Mouse (Mus musculus): ENCODE data around the gene Ube4b. TPM values are rescaled to one million over a fixed set of nuclear protein-coding genes. Genes with fewer than 3 reads are reported as not detected.

Gene Ube4b
- polyA plus RNA-seq, 1 experiment from 2014 or later: 65.5 TPM

DNA sequence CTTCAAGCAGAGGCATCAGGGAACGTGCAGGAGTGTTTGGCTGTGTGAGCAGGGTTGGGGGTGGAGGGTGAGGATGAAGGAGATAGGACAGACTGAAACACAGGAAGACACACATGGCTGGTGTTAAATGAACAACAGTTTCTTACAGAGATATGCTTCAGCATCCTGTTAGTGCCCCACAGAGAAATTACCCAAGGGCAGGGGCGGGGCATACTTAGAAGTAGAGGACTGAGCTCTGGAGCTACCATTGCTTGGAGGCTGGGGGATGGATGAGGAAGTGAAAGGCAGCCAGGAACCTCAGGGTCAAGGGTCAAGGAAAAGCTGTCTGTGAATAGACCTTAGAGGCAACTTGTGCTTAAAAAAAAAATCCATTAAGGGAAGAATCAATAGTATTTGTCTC, 85.9 kb downstream of the Ube4b start:
- Histone ChIP-seq H3K36me3 (replicated peaks) (peaks cover 99% of the 10 kb centered on the region), H3K4me1 (peaks cover 21% of the 10 kb centered on the region), H3K9me3 (no peaks in the 10 kb centered on the region), H3K27ac (replicated peaks) (peak overlapping the region; percentile 24; the same call in 1 of the 2 replicates), H3K4me3 (no peak overlapping the region), H3K27me3 (replicated peaks; ENCODE audit: low read depth, poor library complexity, severe bottlenecking) (no peaks in the 10 kb centered on the region)
- 44% methylated on average over 2 of the region's 2 CpGs for whole genome bisulfite sequencing
- no peak for DNase-seq (ENCODE audit: low spot score)

DNA sequence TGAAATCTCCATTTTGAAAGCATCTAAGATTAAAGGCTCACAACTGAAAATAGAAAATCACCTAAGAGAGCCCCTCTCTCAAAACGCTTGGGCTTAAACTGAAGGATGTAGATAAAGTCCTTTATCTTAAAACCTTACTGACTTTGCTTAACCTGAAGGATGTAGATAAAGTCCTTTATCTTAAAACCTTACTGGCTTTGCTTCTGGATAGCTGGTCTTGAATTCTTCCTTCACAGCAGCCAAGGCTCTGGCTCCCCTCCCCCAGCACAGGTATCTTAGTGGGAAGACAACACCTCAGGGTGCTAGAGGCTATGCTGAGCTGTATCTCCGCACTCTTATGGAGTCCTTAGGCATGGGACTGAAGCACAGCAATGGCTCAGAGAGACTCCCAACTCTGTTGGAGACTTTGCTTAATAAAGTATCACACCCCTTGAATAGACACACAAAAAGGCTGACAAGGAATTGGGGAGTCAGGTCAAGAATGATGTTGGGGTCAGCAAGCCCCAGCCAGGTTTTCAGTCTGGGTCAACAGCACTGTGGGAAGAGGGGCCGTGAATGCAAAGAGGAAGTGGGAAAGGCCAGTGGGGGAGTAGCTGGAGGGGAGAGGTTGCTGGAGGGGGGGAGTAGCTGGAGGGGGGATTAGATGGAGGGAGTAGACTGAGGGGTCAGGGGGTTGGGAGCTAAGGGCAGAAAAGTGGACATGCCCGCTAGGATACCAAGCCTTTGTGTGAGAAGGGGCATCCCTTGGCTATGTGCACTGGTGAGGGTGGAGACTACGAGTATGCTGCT, 86.9 kb downstream of the Ube4b start:
- Histone ChIP-seq H3K4me3 (no peak overlapping the region), H3K27me3 (replicated peaks; ENCODE audit: low read depth, poor library complexity, severe bottlenecking) (no peaks in the 10 kb centered on the region), H3K4me1 (peaks cover 21% of the 10 kb centered on the region), H3K9me3 (no peaks in the 10 kb centered on the region), H3K36me3 (replicated peaks) (peaks cover 99% of the 10 kb centered on the region), H3K27ac (replicated peaks) (peak overlapping the region; percentile 15; the same call in 1 of the 2 replicates)
- DNase-seq (ENCODE audit: low spot score): no peak
- WGBS: 58% methylated on average over 5 of the region's 5 CpGs

DNA sequence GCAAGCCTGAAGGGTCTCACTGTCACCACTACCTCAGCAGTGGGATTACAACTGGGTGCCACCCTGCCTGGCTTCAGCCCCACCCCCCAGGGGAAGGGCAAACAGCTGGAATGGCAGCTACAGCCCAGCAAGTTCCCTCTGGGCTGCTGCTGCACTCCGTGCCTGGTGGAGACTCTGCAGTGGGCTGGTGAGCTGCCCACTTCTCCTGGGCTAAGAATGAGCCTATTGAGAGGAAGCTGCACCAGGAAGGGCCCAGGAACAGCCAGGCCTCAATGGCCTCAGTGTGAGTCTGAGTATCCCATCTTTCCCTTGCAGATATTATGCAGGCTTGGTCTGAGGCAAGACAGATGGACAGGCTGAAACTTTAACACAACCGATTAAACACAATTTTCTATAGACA, 88.4 kb downstream of the Ube4b start:
- H3K36me3 ChIP-seq (replicated peaks): peaks cover 99% of the 10 kb centered on the region
- no peak for DNase-seq (ENCODE audit: low spot score)
- WGBS: 62% methylated on average over 2 of the region's 2 CpGs
- peaks cover 21% of the 10 kb centered on the region for H3K4me1 ChIP-seq
- no peak overlapping the region for H3K4me3 ChIP-seq
- no peak overlapping the region for H3K27ac ChIP-seq (replicated peaks)
- no peaks in the 10 kb centered on the region for H3K27me3 ChIP-seq (replicated peaks; ENCODE audit: low read depth, poor library complexity, severe bottlenecking)
- no peaks in the 10 kb centered on the region for H3K9me3 ChIP-seq

DNA sequence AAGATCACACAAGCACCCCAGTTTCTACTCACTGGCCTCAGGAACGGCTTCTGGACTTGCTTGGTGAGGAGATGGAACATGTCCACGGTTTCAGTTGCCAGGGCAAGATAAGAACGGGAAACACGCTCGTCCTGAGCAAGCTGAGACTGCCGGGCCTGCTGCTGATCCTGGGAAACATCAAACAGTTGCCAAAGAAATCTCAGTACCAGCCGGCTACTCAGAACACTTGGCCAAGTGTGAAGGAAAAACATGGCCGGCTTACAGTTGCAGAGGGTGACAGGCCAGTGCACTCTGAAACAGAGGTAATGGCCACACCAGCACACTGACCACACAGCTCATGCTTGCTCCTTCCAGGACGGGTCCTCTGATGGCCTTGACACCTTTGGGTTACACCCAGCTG, 89.2 kb downstream of the Ube4b start:
- Histone ChIP-seq H3K36me3 (replicated peaks) (peaks cover 99% of the 10 kb centered on the region), H3K27me3 (replicated peaks; ENCODE audit: low read depth, poor library complexity, severe bottlenecking) (no peaks in the 10 kb centered on the region), H3K4me3 (no peak overlapping the region), H3K9me3 (no peaks in the 10 kb centered on the region), H3K4me1 (peaks cover 21% of the 10 kb centered on the region), H3K27ac (replicated peaks) (no peak overlapping the region)
- no peak for DNase-seq (ENCODE audit: low spot score)
- 91% methylated on average over 9 of the region's 9 CpGs for WGBS

DNA sequence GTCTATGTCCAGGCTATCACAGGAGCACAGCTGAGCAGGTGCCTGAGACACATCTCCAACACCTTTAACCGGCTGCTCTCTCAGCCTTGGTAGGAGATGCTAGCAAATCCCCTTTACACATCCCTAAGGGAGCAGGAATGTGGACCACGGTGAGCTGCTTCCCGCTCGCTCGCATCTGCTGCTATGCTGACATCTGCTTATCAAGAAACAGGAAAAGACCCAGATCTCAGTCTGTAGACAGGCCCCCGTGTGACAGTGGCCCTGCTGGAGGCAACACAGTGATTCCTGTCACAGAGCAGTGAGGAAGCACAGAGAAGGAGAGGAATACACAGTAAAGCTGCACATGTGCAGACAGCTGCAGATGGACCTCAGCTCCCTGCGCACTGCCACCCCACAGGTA, 90.2 kb downstream of the Ube4b start:
- 94% methylated on average over 7 of the region's 7 CpGs for WGBS
- H3K4me1 ChIP-seq: peaks cover 18% of the 10 kb centered on the region
- H3K9me3 ChIP-seq: no peaks in the 10 kb centered on the region
- H3K36me3 ChIP-seq (replicated peaks): peaks cover 99% of the 10 kb centered on the region
- no peak overlapping the region for H3K27ac ChIP-seq (replicated peaks)
- H3K4me3 ChIP-seq: no peak overlapping the region
- H3K27me3 ChIP-seq (replicated peaks; ENCODE audit: low read depth, poor library complexity, severe bottlenecking): no peaks in the 10 kb centered on the region
- no peak for DNase-seq (ENCODE audit: low spot score)

DNA sequence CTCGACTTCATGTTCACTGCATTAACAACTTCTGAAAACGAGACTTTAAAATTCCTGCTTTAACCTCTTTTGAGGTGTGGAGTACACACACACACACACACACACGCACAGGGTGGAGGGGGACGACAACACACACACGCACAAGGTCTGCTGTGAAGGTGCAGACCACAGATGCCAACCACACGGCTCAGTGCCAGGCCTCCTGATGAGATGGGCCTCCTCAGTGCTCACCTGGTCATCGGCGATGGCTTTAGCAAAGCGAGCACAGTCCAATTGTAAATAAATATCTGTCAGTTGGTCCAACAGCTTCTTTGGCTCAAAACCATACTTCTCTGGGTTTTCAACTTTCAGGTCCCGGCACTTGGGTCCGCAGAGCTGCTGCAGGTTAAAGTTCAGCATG, 91.7 kb downstream of the Ube4b start:
- 95% methylated on average over 11 of the region's 11 CpGs for WGBS
- no peak for DNase-seq (ENCODE audit: low spot score)
- Histone ChIP-seq H3K4me1 (peaks cover 4% of the 10 kb centered on the region), H3K4me3 (no peak overlapping the region), H3K27me3 (replicated peaks; ENCODE audit: low read depth, poor library complexity, severe bottlenecking) (no peaks in the 10 kb centered on the region), H3K36me3 (replicated peaks) (peaks cover 99% of the 10 kb centered on the region), H3K9me3 (no peaks in the 10 kb centered on the region), H3K27ac (replicated peaks) (no peak overlapping the region)

DNA sequence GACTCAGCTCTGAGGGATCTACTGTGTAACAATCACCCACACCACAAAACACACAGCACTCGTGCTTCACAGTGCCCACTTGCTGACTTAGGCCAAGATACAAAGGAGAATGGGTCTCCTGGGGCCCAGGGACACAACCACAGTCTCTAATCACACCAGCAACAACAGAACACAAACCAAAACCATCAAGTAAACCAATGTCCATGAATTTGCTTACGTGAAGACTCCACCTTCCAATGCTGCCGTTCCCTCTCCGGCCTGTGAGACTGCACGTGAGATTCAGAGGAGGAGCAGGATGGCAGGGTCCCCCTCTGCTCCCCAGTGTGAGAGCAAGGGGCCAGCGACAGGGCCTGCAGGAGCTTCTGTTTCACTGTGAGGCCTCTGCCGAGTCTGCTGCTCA, 93.8 kb downstream of the Ube4b start:
- no peak for DNase-seq (ENCODE audit: low spot score)
- Histone ChIP-seq H3K9me3 (no peaks in the 10 kb centered on the region), H3K36me3 (replicated peaks) (peaks cover 99% of the 10 kb centered on the region), H3K27ac (replicated peaks) (no peak overlapping the region), H3K4me3 (no peak overlapping the region), H3K27me3 (replicated peaks; ENCODE audit: low read depth, poor library complexity, severe bottlenecking) (no peaks in the 10 kb centered on the region), H3K4me1 (no peaks in the 10 kb centered on the region)
- 90% methylated on average over 7 of the region's 7 CpGs for WGBS

DNA sequence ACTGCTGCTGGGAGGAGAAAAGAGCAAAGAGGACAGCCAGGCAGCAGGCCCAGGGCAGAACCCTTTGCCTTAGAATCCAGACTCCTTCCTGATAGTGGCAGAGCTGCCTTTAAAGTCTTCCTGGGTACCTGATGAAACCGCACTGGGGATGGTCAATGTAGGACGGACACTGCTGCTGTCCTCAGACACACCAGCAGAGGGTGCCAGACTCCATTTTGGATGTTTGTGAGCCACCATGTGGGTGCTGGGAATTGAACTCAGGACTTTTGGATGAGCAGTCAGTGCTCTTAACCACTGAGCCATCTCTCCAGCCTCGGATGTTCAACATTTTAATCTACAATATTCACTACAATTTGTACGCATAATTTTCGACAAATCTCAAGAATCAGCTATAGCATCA, 96.1 kb downstream of the Ube4b start:
- 94% methylated on average over 5 of the region's 5 CpGs for WGBS
- no peak for DNase-seq (ENCODE audit: low spot score)
- H3K9me3 ChIP-seq: no peaks in the 10 kb centered on the region
- H3K36me3 ChIP-seq (replicated peaks): peaks cover 90% of the 10 kb centered on the region
- no peaks in the 10 kb centered on the region for H3K27me3 ChIP-seq (replicated peaks; ENCODE audit: low read depth, poor library complexity, severe bottlenecking)
- H3K27ac ChIP-seq (replicated peaks): no peak overlapping the region
- H3K4me3 ChIP-seq: no peak overlapping the region
- H3K4me1 ChIP-seq: no peaks in the 10 kb centered on the region

DNA sequence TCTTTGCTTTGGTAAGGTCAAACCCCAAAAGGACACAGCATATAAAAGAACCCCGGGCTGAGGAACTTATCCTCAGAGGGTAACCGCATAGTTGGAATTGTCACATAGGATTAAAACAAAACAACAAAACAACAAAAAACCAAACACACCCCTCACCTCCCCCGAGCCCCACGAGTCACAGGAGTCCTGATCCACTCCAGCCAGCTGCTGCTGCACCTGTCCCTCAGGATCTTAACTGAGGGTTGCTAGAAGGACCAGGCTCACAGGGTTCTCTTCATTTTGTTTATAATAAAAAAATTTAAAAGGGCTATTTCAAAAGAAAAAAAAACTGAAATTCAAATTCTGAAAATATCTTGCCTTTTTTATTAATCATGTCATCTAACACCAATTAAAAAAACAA, 97.8 kb downstream of the Ube4b start:
- Histone ChIP-seq H3K36me3 (replicated peaks) (peaks cover 72% of the 10 kb centered on the region), H3K9me3 (no peaks in the 10 kb centered on the region), H3K27me3 (replicated peaks; ENCODE audit: low read depth, poor library complexity, severe bottlenecking) (no peaks in the 10 kb centered on the region), H3K4me3 (no peak overlapping the region), H3K27ac (replicated peaks) (no peak overlapping the region), H3K4me1 (0 out of 2 replicates have a peak, but pooled peaks cover 2% of the 10 kb centered on the region)
- 84% methylated on average over 4 of the region's 4 CpGs for WGBS
- no peak for DNase-seq (ENCODE audit: low spot score)

DNA sequence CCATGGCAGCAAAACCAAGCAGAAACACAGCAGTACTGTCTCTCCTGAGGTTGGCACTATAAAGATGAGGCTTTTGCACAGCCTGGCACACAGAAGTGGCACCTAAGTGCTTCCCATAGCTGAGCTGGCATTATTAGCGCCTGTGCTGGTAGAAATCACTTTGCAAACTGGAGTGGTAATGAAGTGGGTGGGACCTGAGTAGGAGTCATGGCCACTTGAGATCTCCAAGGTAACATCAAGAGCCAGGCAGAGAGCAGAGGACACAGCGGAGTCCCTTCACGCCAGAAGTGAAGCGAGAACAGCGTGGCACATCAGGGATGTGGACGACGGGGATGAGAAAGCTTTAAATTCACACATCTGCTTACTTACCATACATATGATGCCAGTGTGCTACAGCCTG, 99.3 kb downstream of the Ube4b start:
- no peak overlapping the region for H3K4me3 ChIP-seq
- DNase-seq (ENCODE audit: low spot score): no peak
- no peaks in the 10 kb centered on the region for H3K9me3 ChIP-seq
- H3K36me3 ChIP-seq (replicated peaks): peaks cover 58% of the 10 kb centered on the region
- no peaks in the 10 kb centered on the region for H3K27me3 ChIP-seq (replicated peaks; ENCODE audit: low read depth, poor library complexity, severe bottlenecking)
- peaks cover 3% of the 10 kb centered on the region; the same call in 1 of the 2 replicates for H3K4me1 ChIP-seq
- 95% methylated on average over 7 of the region's 7 CpGs for WGBS
- no peak overlapping the region for H3K27ac ChIP-seq (replicated peaks)

DNA sequence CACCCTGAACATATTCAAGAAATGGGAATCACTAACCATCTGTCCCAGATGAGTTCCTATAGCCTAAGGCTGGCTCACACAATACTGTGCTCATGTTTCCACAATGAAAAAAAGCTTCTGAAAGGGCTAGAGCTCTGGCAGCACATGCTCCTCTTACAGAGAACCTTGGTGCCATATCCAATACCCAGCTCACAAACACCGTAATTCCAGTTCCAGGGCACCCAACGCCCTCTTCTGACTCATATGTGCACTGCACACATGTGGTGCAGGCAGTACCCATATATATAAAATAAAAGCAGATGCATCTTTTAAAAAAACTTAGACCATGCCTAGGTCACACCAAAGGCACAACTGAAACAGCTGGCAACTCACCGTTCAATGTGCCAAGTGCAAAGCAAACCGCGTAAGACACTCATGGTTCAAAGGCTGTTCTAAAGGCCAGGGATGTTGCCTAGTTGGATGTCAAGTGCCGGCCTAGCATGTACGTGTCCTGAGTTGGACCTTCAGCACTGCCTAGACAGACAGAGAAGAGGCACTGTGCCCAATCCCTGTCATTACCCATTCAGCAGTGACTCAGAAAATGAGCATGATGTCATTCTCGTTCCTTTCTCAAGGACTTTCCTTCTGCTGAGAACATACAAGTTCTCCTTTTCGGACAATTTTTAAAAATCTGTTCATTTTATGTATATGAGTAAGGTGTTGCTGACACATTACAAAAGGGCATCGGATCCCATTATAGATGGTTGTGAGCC, 101.0 kb downstream of the Ube4b start:
- Histone ChIP-seq H3K36me3 (replicated peaks) (peaks cover 41% of the 10 kb centered on the region), H3K4me1 (peaks cover 3% of the 10 kb centered on the region; the same call in 1 of the 2 replicates), H3K4me3 (no peak overlapping the region), H3K27ac (replicated peaks) (no peak overlapping the region), H3K9me3 (no peaks in the 10 kb centered on the region), H3K27me3 (replicated peaks; ENCODE audit: low read depth, poor library complexity, severe bottlenecking) (no peaks in the 10 kb centered on the region)
- no peak for DNase-seq (ENCODE audit: low spot score)
- 93% methylated on average over 10 of the region's 10 CpGs for WGBS

DNA sequence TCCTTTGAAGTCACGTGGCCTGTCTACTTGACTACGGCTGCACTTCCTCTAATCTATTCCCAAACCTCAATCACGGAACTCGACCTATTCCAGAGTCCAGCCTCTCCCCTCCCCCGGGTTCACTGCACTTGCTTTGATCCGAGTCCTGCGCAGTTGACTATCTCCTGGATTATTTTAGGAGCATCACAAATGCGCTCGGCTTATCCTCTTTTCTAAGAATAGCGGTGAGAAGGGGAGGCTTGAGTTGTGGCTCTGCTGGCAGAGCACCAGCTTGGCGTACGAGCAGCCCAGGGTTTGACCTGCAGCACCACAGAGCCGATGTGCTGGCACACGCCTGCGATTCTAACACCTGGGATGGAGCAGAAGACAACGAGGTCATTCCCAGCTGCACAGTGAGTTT, 102.8 kb downstream of the Ube4b start:
- Histone ChIP-seq H3K27me3 (replicated peaks; ENCODE audit: low read depth, poor library complexity, severe bottlenecking) (no peaks in the 10 kb centered on the region), H3K4me1 (peaks cover 3% of the 10 kb centered on the region; the same call in 1 of the 2 replicates), H3K27ac (replicated peaks) (no peak overlapping the region), H3K4me3 (no peak overlapping the region), H3K9me3 (no peaks in the 10 kb centered on the region), H3K36me3 (replicated peaks) (peaks cover 23% of the 10 kb centered on the region)
- no peak for DNase-seq (ENCODE audit: low spot score)
- WGBS: 89% methylated on average over 16 of the region's 16 CpGs

DNA sequence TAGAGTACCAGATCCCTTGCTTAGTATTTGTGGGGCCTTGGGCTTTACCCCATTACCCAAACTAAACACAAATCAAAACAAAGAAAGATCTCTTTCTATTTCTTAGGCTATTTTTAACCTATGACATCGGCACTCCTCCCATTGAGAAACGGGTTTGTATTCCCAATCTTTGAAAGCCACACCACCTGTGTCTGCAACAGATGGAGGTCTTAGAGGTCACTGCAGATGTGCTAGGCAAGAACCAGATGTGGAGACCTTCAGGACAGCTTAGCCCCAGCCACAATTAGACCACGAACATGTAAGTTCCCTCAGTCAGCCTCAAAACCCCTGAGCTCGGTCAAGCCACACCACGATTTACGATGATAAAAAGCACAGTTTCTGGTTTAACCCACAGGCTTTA, 103.8 kb downstream of the Ube4b start:
- 71% methylated on average over 6 of the region's 6 CpGs for WGBS
- peaks cover 5% of the 10 kb centered on the region for H3K4me1 ChIP-seq

More for the DNA sequence above, 103.8 kb downstream of the Ube4b start:
- Histone ChIP-seq H3K9me3 (no peaks in the 10 kb centered on the region), H3K27ac (replicated peaks) (no peak overlapping the region), H3K4me3 (no peak overlapping the region), H3K27me3 (replicated peaks; ENCODE audit: low read depth, poor library complexity, severe bottlenecking) (no peaks in the 10 kb centered on the region), H3K36me3 (replicated peaks) (peaks cover 13% of the 10 kb centered on the region)
- no peak for DNase-seq (ENCODE audit: low spot score)
